Mouse (Mus musculus) cerebral cortex, adult 2 months (tissue): ENCODE data around the gene Cck.

Experiments
- WGBS: fragments of 180-500 bp; shearing (Covaris S2); methylation state at CpG from one replicate; pipeline ENCODE4 v1.1.7; 2018; 5-methylcytosine and 5-hydroxymethylcytosine counted together

Gene Cck

GRCm38 (mm10) chr9:121495529-121495928 lies at the start of gene Cck:
Gene Cck, minus strand, starts transcription at chr9:121495694.
- whole genome bisulfite sequencing, result 8% methylated on average over 12 of the region's 12 CpGs

DNA sequence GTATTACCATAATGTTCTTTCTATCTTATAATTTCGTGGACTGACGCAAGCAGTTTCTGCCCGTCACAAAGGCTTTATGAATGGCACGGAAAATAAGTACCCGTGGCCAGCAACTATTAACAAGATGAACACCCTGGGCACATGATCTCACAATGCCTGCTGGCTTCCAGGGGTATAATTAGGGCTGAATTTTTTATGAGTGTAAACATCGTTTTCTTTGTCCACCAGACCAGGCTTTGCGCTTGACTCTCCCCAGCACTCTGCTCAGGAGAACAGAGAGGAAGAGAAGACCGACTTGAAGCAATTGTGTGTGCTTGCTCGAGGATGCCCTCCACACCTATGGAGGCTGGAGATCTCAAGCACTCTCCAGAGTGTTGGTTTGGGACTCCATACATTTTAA lies 37.1 kb upstream of the Cck start:
- WGBS, result 78% methylated on average over 9 of the region's 9 CpGs

DNA sequence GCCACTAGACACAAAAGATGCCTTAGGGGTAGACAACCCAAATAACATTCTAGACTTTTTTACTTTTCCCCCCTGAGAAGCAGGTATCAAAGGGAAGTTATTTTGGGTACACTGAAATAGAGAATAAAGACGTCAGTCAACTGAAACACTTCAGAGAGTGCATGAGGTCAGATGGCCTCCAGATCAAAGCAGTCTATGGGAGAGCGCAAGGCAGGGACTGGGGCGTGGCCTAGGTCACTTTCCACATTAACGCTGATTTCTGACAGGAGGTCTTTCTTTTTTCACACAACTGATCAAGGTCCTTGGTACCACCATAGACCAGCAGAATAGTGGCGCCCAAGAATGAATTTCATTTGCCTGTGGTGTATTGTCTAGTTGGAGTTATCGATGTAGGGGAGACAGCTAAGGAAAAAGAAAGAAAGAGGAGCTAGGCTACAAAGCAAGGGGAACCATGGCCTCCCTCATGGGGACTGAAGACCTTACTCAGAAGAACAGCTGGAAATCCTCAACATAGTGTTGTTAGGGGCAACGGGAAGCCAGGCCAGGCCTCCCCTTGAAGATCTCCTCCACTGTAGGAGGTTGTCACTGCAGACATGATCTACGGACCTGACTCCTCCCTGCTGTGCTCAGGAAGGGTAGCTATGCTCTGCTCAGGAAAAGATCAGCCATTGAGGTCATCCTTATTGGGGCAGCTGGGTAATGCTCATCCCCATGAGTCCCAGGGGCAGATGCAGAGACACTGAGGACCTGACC lies 33.3 kb upstream of the Cck start:
- 89% methylated on average over 8 of the region's 8 CpGs for WGBS

DNA sequence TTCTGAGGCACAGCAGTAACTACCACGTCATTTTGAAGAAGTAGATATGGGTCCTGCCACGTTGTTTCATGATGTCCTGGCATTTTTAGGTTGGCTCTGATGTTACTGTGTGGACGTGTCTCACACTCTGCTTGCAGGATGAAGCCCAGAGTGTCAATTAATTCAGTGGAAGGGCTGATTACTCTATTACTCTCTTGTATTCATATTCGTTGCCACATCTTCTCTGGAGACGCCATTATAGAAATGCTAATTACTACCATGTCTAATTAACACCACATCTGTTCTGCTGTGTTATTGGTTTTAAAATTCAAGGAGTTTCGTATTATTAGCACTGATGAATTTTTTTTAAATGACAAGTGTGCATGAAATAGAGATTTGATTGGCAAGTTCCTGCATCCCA lies 30.7 kb upstream of the Cck start:
- 63% methylated on average over 6 of the region's 6 CpGs for WGBS

DNA sequence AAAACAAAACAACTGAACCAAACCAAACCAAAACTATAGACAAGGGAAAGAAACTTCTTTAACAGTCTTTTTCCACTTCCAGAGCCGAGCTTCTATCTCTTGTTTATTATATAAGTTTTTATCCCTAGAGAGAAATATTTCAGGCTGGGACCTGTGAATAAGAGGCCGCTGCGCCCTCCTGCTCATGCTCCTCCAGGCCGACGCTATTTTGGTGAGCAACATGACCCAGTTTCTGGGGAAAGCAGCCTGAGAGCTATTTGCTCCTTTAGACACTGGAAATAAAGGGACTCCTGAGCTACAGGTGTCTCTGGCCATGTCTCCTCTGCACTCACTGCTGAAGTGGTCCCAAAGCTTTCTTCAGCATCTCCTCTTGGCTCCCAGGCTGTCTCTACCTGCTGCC lies 24.6 kb upstream of the Cck start:
- WGBS, result 53% methylated on average over 5 of the region's 5 CpGs

DNA sequence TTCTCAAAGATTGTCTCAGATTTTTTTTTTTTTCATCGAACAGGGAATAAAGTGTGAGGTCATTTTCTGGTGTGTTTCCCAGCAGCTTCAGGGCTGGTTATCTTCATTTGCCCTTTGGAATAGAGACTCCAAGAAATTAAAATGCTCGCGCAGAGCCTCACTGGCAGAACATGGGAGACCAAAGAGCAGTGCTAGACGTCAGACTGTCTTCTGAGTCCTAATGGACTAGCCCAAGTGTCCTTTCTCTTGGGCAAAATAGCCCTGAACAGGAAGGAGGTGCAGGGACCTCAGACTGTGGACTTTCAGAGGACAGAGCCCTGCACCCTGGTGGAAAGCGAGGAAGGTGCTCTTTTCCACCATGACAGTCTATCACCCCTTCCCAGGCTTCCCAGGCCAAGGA lies 19.0 kb upstream of the Cck start:
- WGBS, result 83% methylated on average over 5 of the region's 5 CpGs

DNA sequence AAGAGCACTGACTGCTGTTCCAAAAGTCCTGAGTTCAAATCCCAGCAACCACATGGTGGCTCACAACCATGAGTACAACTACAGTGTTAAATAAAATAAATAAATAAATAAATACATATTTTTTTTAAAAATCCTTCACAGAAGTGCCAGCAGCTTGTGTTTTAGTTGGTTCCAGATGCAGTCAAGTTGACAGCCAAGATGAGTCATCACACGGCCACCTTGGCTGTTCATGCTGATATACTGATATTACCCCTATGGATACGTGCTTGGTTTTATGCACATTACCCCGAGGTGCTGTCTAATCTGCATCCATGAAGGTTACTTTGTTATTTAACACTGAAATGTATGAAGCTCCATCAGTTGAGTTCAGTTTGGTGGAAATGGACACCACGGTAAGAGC lies 16.4 kb upstream of the Cck start:
- 72% methylated on average over 4 of the region's 4 CpGs for WGBS

DNA sequence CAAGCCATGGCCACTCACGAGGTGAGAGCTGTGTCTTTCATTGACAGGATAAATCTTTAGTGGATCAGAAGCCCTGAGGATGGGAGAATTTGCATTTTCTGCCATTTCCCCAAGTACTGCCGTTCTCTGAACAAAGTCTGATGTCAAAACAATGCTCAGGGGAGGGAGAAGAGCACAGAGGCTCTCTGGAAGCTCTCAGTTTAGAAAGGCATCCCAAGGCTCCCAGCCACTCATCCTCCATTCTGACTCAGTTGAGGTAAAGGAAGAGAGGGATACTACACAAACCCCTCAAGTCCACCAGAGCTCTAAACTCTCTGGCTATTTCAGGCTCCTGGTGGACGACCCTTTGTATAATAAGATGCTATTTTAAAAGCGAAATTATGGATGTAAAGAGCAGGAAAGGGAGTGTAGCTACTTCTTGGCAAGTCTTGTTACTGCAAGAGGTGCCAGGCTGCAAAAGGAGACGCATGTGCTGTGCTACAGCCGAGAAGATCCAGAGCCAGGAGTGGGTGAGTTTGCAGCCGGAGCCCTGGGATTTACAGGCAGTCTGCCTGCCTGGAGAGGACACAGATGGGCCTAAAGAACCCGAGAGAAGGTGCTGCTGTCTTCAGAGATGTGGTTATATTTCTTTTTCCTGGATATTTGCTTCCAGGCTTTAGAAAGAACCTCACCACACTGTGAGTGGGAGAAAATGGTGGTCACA lies 11.1 kb upstream of the Cck start:
- 24% methylated on average over 8 of the region's 8 CpGs for WGBS

GRCm38 (mm10) chr9:121505346-121505745 lies 9.9 kb upstream of the Cck start:
- WGBS, result 64% methylated on average over 8 of the region's 8 CpGs

DNA sequence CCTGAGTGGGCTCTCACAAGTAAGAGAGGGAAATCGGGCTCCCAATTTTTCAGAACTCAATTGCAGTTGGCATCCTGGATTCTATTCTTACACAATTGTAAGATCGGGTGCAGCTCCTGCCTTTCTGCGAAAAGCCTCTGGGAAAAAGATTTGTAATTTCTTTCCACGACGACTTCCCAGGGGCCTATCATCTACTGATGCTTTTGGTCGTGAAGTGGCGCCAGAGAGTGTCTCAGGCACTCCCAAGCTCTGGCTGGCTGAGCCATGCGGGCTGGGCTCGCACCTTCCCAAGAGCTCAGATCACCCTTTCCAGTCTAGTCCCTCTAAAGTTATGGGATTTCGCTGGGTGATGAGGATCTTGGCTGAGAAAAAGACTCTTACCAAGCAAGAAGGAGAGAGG lies 608 bp upstream of the Cck start:
- whole genome bisulfite sequencing, result 23% methylated on average over 10 of the region's 10 CpGs

GRCm38 (mm10) chr9:121494006-121494767 lies 1.3 kb downstream of the Cck start:
- WGBS, result 4% methylated on average over 48 of the region's 48 CpGs

DNA sequence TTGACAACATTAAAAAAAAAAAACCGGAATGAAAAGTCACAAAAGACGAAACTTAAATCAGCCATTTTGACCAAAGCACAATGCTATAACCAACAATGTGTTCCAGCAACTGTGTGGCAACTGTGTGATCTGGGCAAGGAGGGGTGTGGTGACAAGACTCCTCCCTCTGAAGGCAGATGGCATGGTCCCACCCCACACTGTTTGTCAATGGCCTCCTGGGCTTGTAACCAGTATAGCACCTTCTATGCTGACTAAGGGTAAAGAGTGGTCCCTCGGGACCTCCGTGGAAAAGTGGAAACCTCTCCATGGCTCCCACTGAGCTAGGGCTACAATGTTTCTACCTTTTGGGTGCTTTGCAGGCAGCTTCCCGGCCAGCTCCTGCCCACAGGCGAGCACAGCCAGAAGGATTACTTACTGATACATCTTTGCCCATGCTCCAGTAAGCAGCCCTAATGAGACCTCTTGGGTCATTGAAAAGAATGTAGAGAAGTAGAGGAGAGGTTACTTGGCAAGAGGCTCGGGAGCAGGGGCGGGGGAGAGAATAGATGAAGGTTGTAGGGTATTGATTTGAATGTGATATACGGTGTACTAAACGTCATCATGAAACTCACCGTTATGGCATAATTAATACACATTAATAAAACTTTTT lies 3.8 kb downstream of the Cck start:
- WGBS, result 47% methylated on average over 11 of the region's 11 CpGs

- 42% methylated on average over 7 of the region's 7 CpGs for WGBS
These were observed 8.3 kb downstream of the Cck start for GRCm38 (mm10) chr9:121487216-121487615.

- 9% methylated on average over 5 of the region's 5 CpGs for WGBS
These were observed 16.0 kb downstream of the Cck start for GRCm38 (mm10) chr9:121479453-121479852.

GRCm38 (mm10) chr9:121477305-121477911 lies 18.1 kb downstream of the Cck start:
- WGBS, result 4% methylated on average over 15 of the region's 15 CpGs

DNA sequence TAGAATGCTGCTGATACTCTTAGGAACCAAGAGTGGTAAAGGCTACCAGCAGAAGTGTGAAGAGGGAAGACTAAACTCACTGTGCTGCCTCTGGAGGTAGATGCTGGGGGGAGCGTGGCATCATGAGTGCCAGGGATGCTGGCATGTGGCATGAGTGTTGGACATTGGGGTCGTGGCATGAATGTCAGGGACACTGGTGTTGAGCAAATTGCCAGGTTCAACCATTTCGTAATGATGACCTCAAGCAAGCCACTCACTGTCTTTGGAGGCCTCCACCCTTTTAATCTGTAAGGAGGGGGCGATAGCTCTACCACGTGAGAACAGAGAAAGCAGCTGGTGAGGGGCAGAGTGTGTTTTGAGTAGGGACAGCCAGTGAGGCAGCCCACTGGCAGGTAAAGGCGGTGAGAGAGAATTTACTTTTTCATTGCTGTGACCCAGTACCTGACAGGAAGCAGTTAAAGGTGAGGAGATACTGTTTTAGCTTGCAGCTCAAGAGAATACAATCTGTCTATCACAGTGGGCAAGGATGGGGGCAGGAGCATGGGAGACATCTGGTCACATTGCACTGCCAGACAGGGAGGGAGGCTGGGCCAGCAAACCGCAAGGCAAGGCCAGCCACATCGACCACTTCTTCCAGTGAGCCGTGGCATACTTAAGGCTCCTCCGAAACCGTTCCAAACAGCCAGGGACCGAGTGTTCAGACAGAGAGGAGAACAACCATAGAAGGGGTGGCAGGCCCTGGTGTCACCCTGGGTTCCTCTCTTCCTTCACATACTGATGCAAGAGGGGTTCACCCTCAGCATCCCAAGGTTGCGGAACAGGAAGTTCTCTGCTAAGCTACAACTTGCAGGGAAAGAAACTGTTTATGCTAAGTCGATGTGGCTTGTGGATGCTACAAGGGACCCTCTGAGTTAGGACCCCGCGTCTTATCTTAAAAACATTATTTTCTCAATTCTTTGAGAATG lies 19.7 kb downstream of the Cck start:
- WGBS, result 62% methylated on average over 16 of the region's 16 CpGs

- 76% methylated on average over 5 of the region's 5 CpGs for WGBS
These were observed 20.7 kb downstream of the Cck start for GRCm38 (mm10) chr9:121474771-121475170.

- 53% methylated on average over 6 of the region's 6 CpGs for WGBS
These were observed 25.8 kb downstream of the Cck start for GRCm38 (mm10) chr9:121469711-121470110.

GRCm38 (mm10) chr9:121467460-121467859 lies 28.0 kb downstream of the Cck start:
- 67% methylated on average over 11 of the region's 11 CpGs for WGBS

GRCm38 (mm10) chr9:121460527-121460926 lies 35.0 kb downstream of the Cck start:
- 81% methylated on average over 16 of the region's 16 CpGs for WGBS

DNA sequence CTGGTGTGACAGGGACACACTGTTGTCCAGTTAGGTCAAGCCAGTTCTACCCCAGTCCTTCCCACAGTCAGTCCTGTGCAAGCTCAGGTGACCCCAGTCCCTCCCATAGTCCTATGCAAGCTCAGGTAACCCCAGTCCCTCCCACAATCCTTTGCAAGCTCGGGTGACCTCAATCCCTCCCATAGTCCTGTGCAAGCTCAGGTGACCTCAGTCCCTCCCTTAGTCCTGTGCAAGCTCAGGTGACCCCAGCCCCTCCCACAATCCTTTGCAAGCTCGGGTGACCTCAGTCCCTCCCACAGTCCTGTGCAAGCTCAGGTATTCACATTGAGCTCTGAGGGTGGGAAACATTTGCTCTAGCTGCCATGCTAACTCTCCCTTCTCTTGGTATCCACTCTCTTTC lies 35.5 kb downstream of the Cck start:
- WGBS, result 86% methylated on average over 2 of the region's 2 CpGs
